Mouse (Mus musculus): Measurements from ENCODE around the gene Tex21.

DNA sequence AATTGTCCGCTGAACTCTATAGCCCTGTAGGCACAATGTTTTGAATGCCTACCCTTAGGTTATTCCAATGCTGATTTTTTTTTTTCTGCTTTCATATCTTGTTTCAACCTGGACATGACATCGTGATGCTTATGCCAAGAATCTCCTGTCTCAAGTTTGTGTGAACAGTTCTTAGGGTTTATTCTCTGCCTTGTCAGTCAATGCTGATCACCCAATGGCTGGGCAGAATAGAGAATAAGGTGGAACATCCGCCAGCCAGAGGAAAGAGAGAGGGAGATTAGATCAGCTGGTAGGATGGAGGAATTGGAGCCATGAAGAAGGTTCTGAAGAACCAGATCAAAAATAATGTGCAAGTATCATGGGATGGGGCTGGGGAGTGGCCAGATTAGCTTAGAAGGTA is 14.1 kb upstream of the Tex21 start:
- TF ChIP-seq CTCF (IDR thresholded peaks at IDR 0.05; ENCODE audit: borderline replicate concordance, insufficient read depth, low read depth, low read length) = no peak
- TF ChIP-seq POLR2A (IDR thresholded peaks at IDR 0.05; ENCODE audit: borderline replicate concordance, insufficient read depth, low read length) = no peak
